Mouse (Mus musculus) testis, adult 2 months (tissue): Measurements from ENCODE around the gene Chst11.

Source experiments
- CTCF ChIP-seq: fragments of 200-500 bp; IDR thresholded peaks from 2 replicates; pipeline ENCODE4 v1.5.1; 2012; ENCODE audit warnings: low read depth, mild to moderate bottlenecking, inconsistent platforms, low read length, moderate library complexity; ENCODE audit not compliant: control insufficient read depth, insufficient read depth, insufficient replicate concordance
- POLR2A ChIP-seq: fragments of 200-500 bp; IDR thresholded peaks from 2 replicates; pipeline ENCODE4 v1.6.1; 2012; ENCODE audit warnings: low read depth, mild to moderate bottlenecking, inconsistent platforms, low read length, moderate library complexity; ENCODE audit not compliant: control insufficient read depth

- TF ChIP-seq POLR2A, result no peak
- no peak for TF ChIP-seq CTCF
Measured at GRCm38 (mm10) chr10:82964491-82964890, 20.8 kb upstream of the Chst11 start.
